Comparison of ENCODE assay signal across 7 mouse cellular contexts in genomic region chr8:79297763-79298162, GRCm38 (mm10). TPM values are rescaled to one million over a fixed set of nuclear protein-coding genes. Genes with fewer than 3 reads are reported as not detected.
DNase-seq lines count a peak whose midpoint lies in the region; TF ChIP-seq lines count a peak whose summit lies in the region.

No protein-coding gene starts in this region.

- no peak for TF ChIP-seq POLR2A in thymus, adult 2 months (IDR thresholded peaks at IDR 0.05; ENCODE audit: control insufficient read depth, extremely low read depth, insufficient read depth, low read length, poor library complexity)

- H3K27me3 ChIP-seq in thymus, adult 2 months (ENCODE audit: control insufficient read depth, insufficient read depth, low read length): no peaks in the 10 kb centered on the region

- WGBS in thymus, adult 2 months: 73% methylated on average over 3 of the region's 3 CpGs

- DNase-seq in B cell, adult 2 months: peak; percentile 40
- peak; percentile 77 for DNase-seq in ES-CJ7 (ENCODE audit: low read depth, low spot score)
- peak; percentile 75 to 80 for DNase-seq in cerebellum, postnatal 10 days
- peak; percentile 47 to 67 for DNase-seq in gastrocnemius, postnatal 36 days
- peak; percentile 64 to 76 for DNase-seq in layer of hippocampus, postnatal 10 days (ENCODE audit: low spot score in 2 of 2)
- DNase-seq in mesoderm, embryonic 11.5 days (ENCODE audit: low read depth, low spot score): peak; percentile 73
- DNase-seq in thymus, adult 2 months: peak; percentile 34

- peaks cover 8% of the 10 kb centered on the region; the same call in 1 of the 2 replicates for H3K4me1 ChIP-seq in thymus, adult 2 months (replicated peaks; ENCODE audit: control insufficient read depth, insufficient read depth, low read length)

- intact Hi-C loops in gastrocnemius, postnatal 36 days (cut with DNase I): loop anchor here (2.0 kb wide), 2 partner anchors 101 to 191 kb away; partner anchors contain the start of gene Smad1

- no peak for TF ChIP-seq CTCF in thymus, adult 2 months (IDR thresholded peaks at IDR 0.05; ENCODE audit: borderline replicate concordance, control insufficient read depth, extremely low read depth, insufficient read depth, low read length, poor library complexity)

- H3K36me3 ChIP-seq in thymus, adult 2 months (ENCODE audit: control insufficient read depth, insufficient read depth, low read length): no peaks in the 10 kb centered on the region

- H3K4me3 ChIP-seq in thymus, adult 2 months (ENCODE audit: control insufficient read depth, insufficient read depth, low read length): no peak overlapping the region

- no peak overlapping the region for H3K27ac ChIP-seq in thymus, adult 2 months (ENCODE audit: control insufficient read depth, insufficient read depth, low read length)

RNA-seq across cellular contexts. Expression of gene Mmaa, which starts 3.0 kb away (rescaled TPM):
- total RNA-seq in gastrocnemius, postnatal 36 days (2021): 10 to 100 TPM; 17.7 to 18.9 TPM
- 10 to 100 TPM; 16.9 to 17.7 TPM for total RNA-seq in layer of hippocampus, postnatal 10 days (2021)
- 2.5 and 3.9 TPM in 2 replicates for polyA plus RNA-seq in thymus, adult 2 months (2012; rRNA removed)

RNA-seq across cellular contexts. Expression of gene 1700011L22Rik, which starts 49.4 kb away (rescaled TPM):
- total RNA-seq in gastrocnemius, postnatal 36 days (2021): not detected
- not detected for total RNA-seq in layer of hippocampus, postnatal 10 days (2021)
- not detected in 2 replicates for polyA plus RNA-seq in thymus, adult 2 months (2012; rRNA removed)
